Mouse (Mus musculus) heart, embryonic 12.5 days (tissue): Measurements from ENCODE around the gene Kdm4d. TPM values are rescaled to one million over a fixed set of nuclear protein-coding genes. Genes with fewer than 3 reads are reported as not detected.

Experiments
- ATAC-seq: fragments of 200-750 bp; cut with Nextera tagmentation; 2 replicates; pipeline ENCODE4 v1.8.0; 2017; ENCODE audit warnings: moderate TSS enrichment, moderate library complexity; ENCODE audit not compliant: insufficient number of reproducible peaks, low FRiP score
- H3K27ac ChIP-seq: fragments of 300-500 bp; sonication (generic); 2 replicates; pipeline ENCODE4 v1.5.1; 2016; ENCODE audit warnings: mild to moderate bottlenecking, moderate library complexity; ENCODE audit not compliant: poor library complexity, severe bottlenecking
- H3K27me3 ChIP-seq: fragments of 300-500 bp; sonication (generic); replicated peaks from 2 replicates; pipeline ENCODE4 v1.6.1; 2016; ENCODE audit warnings: mild to moderate bottlenecking, moderate library complexity
- H3K36me3 ChIP-seq: fragments of 300-500 bp; sonication (generic); 2 replicates; pipeline ENCODE4 v1.6.1; 2016; ENCODE audit warnings: mild to moderate bottlenecking, moderate library complexity
- H3K4me1 ChIP-seq: fragments of 300-500 bp; sonication (generic); replicated peaks from 2 replicates; pipeline ENCODE4 v1.6.1; 2016; ENCODE audit warnings: mild to moderate bottlenecking
- H3K4me2 ChIP-seq: fragments of 300-500 bp; sonication (generic); 2 replicates; pipeline ENCODE4 v1.6.1; 2016; ENCODE audit warnings: mild to moderate bottlenecking, moderate library complexity
- H3K4me3 ChIP-seq: fragments of 300-500 bp; sonication (generic); 2 replicates; pipeline ENCODE4 v1.5.1; 2016; ENCODE audit warnings: mild to moderate bottlenecking
- H3K9ac ChIP-seq: fragments of 300-500 bp; sonication (generic); 2 replicates; pipeline ENCODE4 v1.6.1; 2016; ENCODE audit warnings: mild to moderate bottlenecking, moderate library complexity
- H3K9me3 ChIP-seq: fragments of 300-500 bp; sonication (generic); replicated peaks from 2 replicates; pipeline ENCODE4 v1.6.1; 2016; ENCODE audit warnings: mild to moderate bottlenecking, moderate library complexity
- WGBS: fragments of 180-500 bp; shearing (Covaris S2); methylation state at CpG from one replicate; pipeline ENCODE4 v1.1.7; 2016; 5-methylcytosine and 5-hydroxymethylcytosine counted together
- polyA plus RNA-seq: library from polyadenylated mRNA; unstranded; fragments of >200 nt; fragmentation: Nextera tagmentation; extraction: Ambion mirVana; gene quantifications from 2 replicates; pipeline ENCODE4 v1.2.1, GENCODE M21; 2016

The Kdm4d gene
- 0.14 and 0.15 TPM in 2 replicates for polyA plus RNA-seq

GRCm38 (mm10) chr9:14500023-14500915 is at the start of gene Kdm4d, which contains the start of gene Cwc15:
Kdm4d (minus strand) TSS chr9:14500482.
Cwc15 (plus strand) TSS chr9:14500617.
- Histone ChIP-seq H3K9ac (peak within 1 kb of the TSS; percentile 90), H3K4me1 (peaks cover 2% of the 10 kb centered on the region; the same call in 1 of the 2 replicates), H3K9me3 (no peaks in the 10 kb centered on the region), H3K36me3 (peaks cover 26% of the 10 kb centered on the region), H3K4me2 (peak within 1 kb of the TSS; percentile 78), H3K27ac (peak within 1 kb of the TSS; percentile 45; the same call in 1 of the 2 replicates), H3K4me3 (peak within 1 kb of the TSS; percentile 94), H3K27me3 (no peaks in the 10 kb centered on the region)
- ATAC-seq: peak; percentile 98
- WGBS: under 1% methylated on average over 59 of the region's 59 CpGs

DNA sequence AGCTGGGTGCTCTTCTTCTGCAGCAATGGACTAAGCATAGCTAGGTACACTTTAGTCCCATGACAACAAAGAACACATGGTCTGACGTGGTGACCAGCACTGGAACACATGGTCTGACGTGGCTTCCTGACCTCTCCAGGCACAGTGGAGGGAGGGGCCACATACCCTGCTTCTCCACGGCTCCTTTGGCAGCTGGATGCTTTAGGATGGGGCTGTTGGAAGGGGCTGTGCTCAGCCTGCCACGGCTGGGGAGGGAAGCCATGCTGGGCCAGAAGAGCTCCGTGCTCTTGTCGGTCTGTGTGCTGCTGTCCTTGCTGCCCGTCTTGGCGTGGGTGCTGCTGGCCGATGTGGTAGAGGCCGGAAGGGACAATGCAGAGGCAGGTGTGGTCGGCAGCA is 48.1 kb upstream of the Kdm4d start:
- Histone ChIP-seq H3K4me1 (peaks cover 42% of the 10 kb centered on the region), H3K27me3 (no peaks in the 10 kb centered on the region), H3K9me3 (no peaks in the 10 kb centered on the region), H3K4me3 (no peak overlapping the region), H3K9ac (no peak overlapping the region), H3K36me3 (peaks cover 93% of the 10 kb centered on the region), H3K27ac (no peak overlapping the region), H3K4me2 (no peak overlapping the region)
- ATAC-seq: no peak
- WGBS: 73% methylated on average over 11 of the region's 11 CpGs

- WGBS: 61% methylated on average over 12 of the region's 12 CpGs
- ATAC-seq: no peak
- H3K36me3 ChIP-seq: peaks cover 92% of the 10 kb centered on the region
Observed at GRCm38 (mm10) chr9:14547584-14548365, 47.5 kb upstream of the Kdm4d start.

GRCm38 (mm10) chr9:14544034-14544757 is 43.9 kb upstream of the Kdm4d start:
- ATAC-seq: peak; percentile 20; the same call in 1 of the 2 replicates
- H3K27me3 ChIP-seq: no peaks in the 10 kb centered on the region
- no peak overlapping the region for H3K4me3 ChIP-seq
- 33% methylated on average over 9 of the region's 9 CpGs for WGBS
- H3K27ac ChIP-seq: peak overlapping the region; percentile 23
- peaks cover 42% of the 10 kb centered on the region for H3K4me1 ChIP-seq
- H3K9ac ChIP-seq: 0 out of 2 replicates have a peak overlapping the region, but pooled peaks have one; percentile 21
- H3K36me3 ChIP-seq: peaks cover 91% of the 10 kb centered on the region
- H3K9me3 ChIP-seq: no peaks in the 10 kb centered on the region
- H3K4me2 ChIP-seq: no peak overlapping the region

More at GRCm38 (mm10) chr9:14547584-14548365, 47.5 kb upstream of the Kdm4d start:
- Histone ChIP-seq H3K4me3 (no peak overlapping the region), H3K27me3 (no peaks in the 10 kb centered on the region), H3K9me3 (no peaks in the 10 kb centered on the region), H3K4me1 (peaks cover 42% of the 10 kb centered on the region), H3K27ac (no peak overlapping the region), H3K9ac (no peak overlapping the region), H3K4me2 (no peak overlapping the region)

GRCm38 (mm10) chr9:14534833-14535456 is 34.7 kb upstream of the Kdm4d start:
- Histone ChIP-seq H3K4me3 (no peak overlapping the region), H3K27me3 (no peaks in the 10 kb centered on the region), H3K9me3 (no peaks in the 10 kb centered on the region), H3K4me1 (no peaks in the 10 kb centered on the region), H3K27ac (no peak overlapping the region), H3K4me2 (no peak overlapping the region), H3K36me3 (peaks cover 15% of the 10 kb centered on the region), H3K9ac (no peak overlapping the region)
- no peak for ATAC-seq
- 76% methylated on average over 9 of the region's 9 CpGs for WGBS

- no peaks in the 10 kb centered on the region for H3K27me3 ChIP-seq
- no peaks in the 10 kb centered on the region for H3K9me3 ChIP-seq
- no peak for ATAC-seq
- H3K27ac ChIP-seq: no peak overlapping the region
- no peaks in the 10 kb centered on the region for H3K4me1 ChIP-seq
- H3K9ac ChIP-seq: no peak overlapping the region
- H3K4me3 ChIP-seq: no peak overlapping the region
- H3K4me2 ChIP-seq: no peak overlapping the region
- H3K36me3 ChIP-seq: peaks cover 3% of the 10 kb centered on the region
- 81% methylated on average over 2 of the region's 2 CpGs for WGBS
Observed at GRCm38 (mm10) chr9:14533659-14534058, 33.4 kb upstream of the Kdm4d start.

GRCm38 (mm10) chr9:14532283-14532682 is 32.0 kb upstream of the Kdm4d start:
- ATAC-seq: no peak
- no peak overlapping the region for H3K27ac ChIP-seq

GRCm38 (mm10) chr9:14530004-14530403 is 29.7 kb upstream of the Kdm4d start:
- no peaks in the 10 kb centered on the region for H3K4me1 ChIP-seq
- no peak for ATAC-seq
- H3K9ac ChIP-seq: no peak overlapping the region
- H3K36me3 ChIP-seq: no peaks in the 10 kb centered on the region
- H3K4me3 ChIP-seq: no peak overlapping the region
- no peaks in the 10 kb centered on the region for H3K9me3 ChIP-seq
- no peak overlapping the region for H3K27ac ChIP-seq
- no peak overlapping the region for H3K4me2 ChIP-seq
- 62% methylated on average over 5 of the region's 5 CpGs for WGBS
- no peaks in the 10 kb centered on the region for H3K27me3 ChIP-seq

More at GRCm38 (mm10) chr9:14532283-14532682, 32.0 kb upstream of the Kdm4d start:
- WGBS: 49% methylated on average over 3 of the region's 3 CpGs
- H3K4me2 ChIP-seq: no peak overlapping the region
- H3K9ac ChIP-seq: no peak overlapping the region
- no peaks in the 10 kb centered on the region for H3K9me3 ChIP-seq
- no peaks in the 10 kb centered on the region for H3K4me1 ChIP-seq
- no peak overlapping the region for H3K4me3 ChIP-seq
- no peaks in the 10 kb centered on the region for H3K36me3 ChIP-seq
- no peaks in the 10 kb centered on the region for H3K27me3 ChIP-seq

DNA sequence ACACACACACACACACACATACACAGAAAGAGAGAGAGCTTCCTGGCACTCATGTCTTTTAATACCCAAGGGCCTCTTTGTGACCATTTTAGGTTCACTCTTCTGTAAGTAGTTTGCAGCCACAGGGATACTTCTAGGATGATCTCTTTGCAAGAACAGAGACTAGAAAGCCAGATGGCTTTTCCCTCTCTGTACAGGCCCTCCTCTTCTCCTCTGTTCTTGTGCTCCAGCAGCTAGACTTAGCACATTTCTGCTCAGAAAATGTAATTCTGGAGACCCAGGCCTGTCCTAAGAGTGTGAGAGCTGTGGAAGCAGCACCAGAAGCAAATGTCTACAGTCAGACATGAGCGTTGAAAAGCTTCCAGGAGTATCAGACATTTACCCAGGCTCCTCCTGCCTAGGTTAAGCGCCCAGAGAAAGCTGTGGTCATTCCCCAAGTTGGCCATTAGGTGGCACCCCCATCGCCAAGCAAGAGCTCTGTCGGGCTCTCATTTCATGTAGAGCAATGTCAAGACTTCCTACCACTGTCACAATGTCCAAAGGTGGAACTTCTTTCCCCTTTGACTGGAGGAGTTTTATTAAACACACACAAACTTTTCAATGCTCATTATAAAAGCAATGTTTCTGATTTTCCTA is 23.2 kb upstream of the Kdm4d start:
- WGBS: 4% methylated on average over 4 of the region's 4 CpGs
- H3K27me3 ChIP-seq: no peaks in the 10 kb centered on the region
- H3K9ac ChIP-seq: no peak overlapping the region
- no peak overlapping the region for H3K4me3 ChIP-seq
- no peaks in the 10 kb centered on the region for H3K36me3 ChIP-seq
- ATAC-seq: peak; percentile 59; the same call in 1 of the 2 replicates
- H3K9me3 ChIP-seq: no peaks in the 10 kb centered on the region
- H3K4me1 ChIP-seq: peaks cover 25% of the 10 kb centered on the region
- H3K27ac ChIP-seq: no peak overlapping the region
- H3K4me2 ChIP-seq: no peak overlapping the region

DNA sequence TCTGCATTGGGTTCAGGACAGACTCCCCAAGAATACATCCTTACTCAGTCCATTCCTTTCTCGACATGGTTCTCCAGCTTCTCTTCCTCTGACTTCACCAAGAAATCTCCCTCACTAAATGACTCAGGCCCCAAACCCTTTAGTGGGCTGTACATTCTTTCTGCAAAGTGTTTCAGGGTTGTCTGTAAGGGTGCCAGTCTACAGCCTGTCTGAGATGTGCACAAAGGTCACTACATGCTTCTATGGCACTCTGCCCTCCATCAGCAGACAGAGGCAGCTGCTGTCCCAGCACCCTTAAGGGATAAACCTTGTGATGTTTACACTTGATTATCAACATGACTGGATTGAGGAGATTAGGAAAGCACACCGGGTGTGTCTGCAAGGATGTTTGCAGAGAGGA is 21.4 kb upstream of the Kdm4d start:
- no peak for ATAC-seq
- H3K9ac ChIP-seq: no peak overlapping the region
- H3K4me1 ChIP-seq: peaks cover 25% of the 10 kb centered on the region
- 34% methylated on average over 2 of the region's 2 CpGs for WGBS
- no peak overlapping the region for H3K4me3 ChIP-seq
- H3K27me3 ChIP-seq: no peaks in the 10 kb centered on the region
- no peaks in the 10 kb centered on the region for H3K36me3 ChIP-seq
- H3K9me3 ChIP-seq: no peaks in the 10 kb centered on the region
- no peak overlapping the region for H3K27ac ChIP-seq
- H3K4me2 ChIP-seq: no peak overlapping the region
